Mouse (Mus musculus) spleen, postnatal 10 days (tissue): ENCODE results near the gene Rab35.

Experiments
- DNase-seq, 2 experiments: peaks; one replicate each; pipeline ENCODE4 v3.0.0; 2021 to 2022; ENCODE audit warnings: low spot score in 2 of 2

Rab35 gene

GRCm38 (mm10) chr5:115631505-115632357, at the start of gene Rab35:
TSS of gene Rab35 (plus strand) at chr5:115631908.
- DNase-seq, result peak; percentile 93 to 95

GRCm38 (mm10) chr5:115585616-115586015, 46.1 kb upstream of the Rab35 start:
- DNase-seq, result no peak

GRCm38 (mm10) chr5:115586166-115586565, 45.5 kb upstream of the Rab35 start:
- DNase-seq, result no peak

- DNase-seq, result no peak
Observed at GRCm38 (mm10) chr5:115586780-115587179, 44.9 kb upstream of the Rab35 start.

GRCm38 (mm10) chr5:115591028-115591427, 40.7 kb upstream of the Rab35 start:
- DNase-seq, result no peak

GRCm38 (mm10) chr5:115591506-115591905, 40.2 kb upstream of the Rab35 start:
- DNase-seq, result no peak

- no peak for DNase-seq
Observed at GRCm38 (mm10) chr5:115603561-115603960, 28.1 kb upstream of the Rab35 start.

- no peak for DNase-seq
Observed at GRCm38 (mm10) chr5:115611566-115611965, 20.1 kb upstream of the Rab35 start.

GRCm38 (mm10) chr5:115613332-115613731, 18.4 kb upstream of the Rab35 start:
- no peak for DNase-seq

GRCm38 (mm10) chr5:115614948-115615347, 16.8 kb upstream of the Rab35 start:
- DNase-seq, result peak; percentile 60 to 85

GRCm38 (mm10) chr5:115619690-115620089, 12.0 kb upstream of the Rab35 start:
- DNase-seq, result no peak

- no peak for DNase-seq
Observed at GRCm38 (mm10) chr5:115622686-115623085, 9.0 kb upstream of the Rab35 start.

GRCm38 (mm10) chr5:115623694-115624440, 7.8 kb upstream of the Rab35 start:
- DNase-seq, result peak in 1 of 2 experiments; percentile 50

GRCm38 (mm10) chr5:115626237-115626886, 5.3 kb upstream of the Rab35 start:
- peak; percentile 67 to 71 for DNase-seq

- peak in 1 of 2 experiments; percentile 27 for DNase-seq
Observed at GRCm38 (mm10) chr5:115628083-115628482, 3.6 kb upstream of the Rab35 start.

GRCm38 (mm10) chr5:115629672-115630071, 2.0 kb upstream of the Rab35 start:
- no peak for DNase-seq

GRCm38 (mm10) chr5:115630291-115630690, 1.4 kb upstream of the Rab35 start:
- DNase-seq, result no peak

GRCm38 (mm10) chr5:115632358-115632714, 628 bp downstream of the Rab35 start:
- DNase-seq, result peak; percentile 59 to 72

- DNase-seq, result no peak
Observed at GRCm38 (mm10) chr5:115633060-115633459, 1.4 kb downstream of the Rab35 start.

- no peak for DNase-seq
Observed at GRCm38 (mm10) chr5:115634046-115634445, 2.3 kb downstream of the Rab35 start.

GRCm38 (mm10) chr5:115635536-115635935, 3.8 kb downstream of the Rab35 start:
- peak in 1 of 2 experiments; percentile 60 for DNase-seq

- no peak for DNase-seq
Observed at GRCm38 (mm10) chr5:115644192-115644591, 12.5 kb downstream of the Rab35 start.
